Mouse (Mus musculus) adrenal gland, postnatal 10 days (tissue): ENCODE measurements around the gene Myom1. TPM values are rescaled to one million over a fixed set of nuclear protein-coding genes. Genes with fewer than 3 reads are reported as not detected.

Source experiments
- DNase-seq: peaks from one replicate; pipeline ENCODE4 v3.0.0; 2021; ENCODE audit warnings: mixed read lengths
- long read RNA-seq, 2 experiments: library from polyadenylated mRNA; stranded (forward); transcript quantifications; one replicate each; pipeline ENCODE4 v2.0.0; 2021
- total RNA-seq, 2 experiments: library from RNA; stranded (reverse); gene quantifications; 2 replicates each; pipeline ENCODE4 v1.2.3; 2021

Myom1 gene
- total RNA-seq: 10 to 100 TPM; 24.4 to 98.7 TPM
- long read RNA-seq, experiment 1, partial matches to known transcripts: 5 of 6 reads
- long read RNA-seq, experiment 1, other reads (novel, unspliced or antisense): 1 of 6 reads
- long read RNA-seq, experiment 2, full-length matches to known transcripts: 4 of 13 reads
- long read RNA-seq, experiment 2, partial matches to known transcripts: 9 of 13 reads
- long read RNA-seq, experiment 2, other reads (novel, unspliced or antisense): 0 of 13 reads

GRCm38 (mm10) chr17:71002081-71002743 lies at the start of gene Myom1:
Gene Myom1, plus strand, starts transcription at chr17:71002633.
- peak; percentile 99 for DNase-seq

- peak; percentile 95 for DNase-seq
These were observed 38.9 kb upstream of the Myom1 start for GRCm38 (mm10) chr17:70963546-70963945.

GRCm38 (mm10) chr17:70965281-70965680 lies 37.2 kb upstream of the Myom1 start:
- DNase-seq: peak; percentile 35

- no peak for DNase-seq
These were observed 36.3 kb upstream of the Myom1 start for GRCm38 (mm10) chr17:70966126-70966525.

GRCm38 (mm10) chr17:70967191-70967590 lies 35.2 kb upstream of the Myom1 start:
- no peak for DNase-seq

GRCm38 (mm10) chr17:70967646-70968045 lies 34.8 kb upstream of the Myom1 start:
- DNase-seq: no peak

GRCm38 (mm10) chr17:70968606-70969191 lies 33.7 kb upstream of the Myom1 start:
- DNase-seq: no peak

- DNase-seq: no peak
These were observed 31.2 kb upstream of the Myom1 start for GRCm38 (mm10) chr17:70971206-70971605.

GRCm38 (mm10) chr17:70973398-70973797 lies 29.0 kb upstream of the Myom1 start:
- no peak for DNase-seq

- peak; percentile 1 for DNase-seq
These were observed 28.4 kb upstream of the Myom1 start for GRCm38 (mm10) chr17:70974065-70974464.

GRCm38 (mm10) chr17:70977799-70978198 lies 24.6 kb upstream of the Myom1 start:
- DNase-seq: no peak

- no peak for DNase-seq
These were observed 22.8 kb upstream of the Myom1 start for GRCm38 (mm10) chr17:70979345-70980223.

GRCm38 (mm10) chr17:70985501-70986354 lies 16.7 kb upstream of the Myom1 start:
- DNase-seq: no peak

- DNase-seq: no peak
These were observed 16.1 kb upstream of the Myom1 start for GRCm38 (mm10) chr17:70986355-70986740.

GRCm38 (mm10) chr17:70986831-70987660 lies 15.4 kb upstream of the Myom1 start:
- no peak for DNase-seq

- no peak for DNase-seq
These were observed 14.1 kb upstream of the Myom1 start for GRCm38 (mm10) chr17:70988337-70988767.

GRCm38 (mm10) chr17:70989430-70989829 lies 13.0 kb upstream of the Myom1 start:
- no peak for DNase-seq

- no peak for DNase-seq
These were observed 12.4 kb upstream of the Myom1 start for GRCm38 (mm10) chr17:70989991-70990390.

- peak; percentile 91 for DNase-seq
These were observed 11.8 kb upstream of the Myom1 start for GRCm38 (mm10) chr17:70990403-70991303.
